Mouse (Mus musculus) regulatory T cell (primary cell): ENCODE measurements around the gene Megf11.
"Not testable (repeated sequence)": the region's sequence is repeated elsewhere in the genome, so short reads cannot be mapped to it uniquely, and the experiment has no call there.

Source experiments
- in situ Hi-C: fragments of 300-600 bp; cut with MboI, MseI; formaldehyde crosslinking; loops from one replicate; pipeline ENCODE4 v1.15.1; 2025; ENCODE audit warnings: high pct_unique_total_duplicates

Megf11 gene

GRCm38 (mm10) chr9:64466090-64466489, 80.7 kb downstream of the Megf11 start:
- in situ Hi-C loops, result no loop called here

GRCm38 (mm10) chr9:64466564-64466963, 81.1 kb downstream of the Megf11 start:
- in situ Hi-C loops, result no loop called here

- in situ Hi-C loops, result no loop called here
Measured at GRCm38 (mm10) chr9:64470806-64471205, 85.4 kb downstream of the Megf11 start.

GRCm38 (mm10) chr9:64471336-64471735, 85.9 kb downstream of the Megf11 start:
- in situ Hi-C loops, result no loop called here

GRCm38 (mm10) chr9:64472165-64472564, 86.7 kb downstream of the Megf11 start:
- in situ Hi-C loops, result no loop called here

- in situ Hi-C loops, result no loop called here
Measured at GRCm38 (mm10) chr9:64472743-64473142, 87.3 kb downstream of the Megf11 start.

- in situ Hi-C loops, result no loop called here
Measured at GRCm38 (mm10) chr9:64473170-64473569, 87.7 kb downstream of the Megf11 start.

GRCm38 (mm10) chr9:64473695-64474094, 88.3 kb downstream of the Megf11 start:
- in situ Hi-C loops, result no loop called here

- in situ Hi-C loops, result no loop called here
Measured at GRCm38 (mm10) chr9:64474142-64474541, 88.7 kb downstream of the Megf11 start.

- in situ Hi-C loops, result no loop called here
Measured at GRCm38 (mm10) chr9:64475942-64476341, 90.5 kb downstream of the Megf11 start.

- in situ Hi-C loops, result not testable (repeated sequence)
Measured at GRCm38 (mm10) chr9:64477397-64477796, 92.0 kb downstream of the Megf11 start.

- in situ Hi-C loops, result no loop called here
Measured at GRCm38 (mm10) chr9:64482126-64482525, 96.7 kb downstream of the Megf11 start.

GRCm38 (mm10) chr9:64487377-64487776, 102.0 kb downstream of the Megf11 start:
- in situ Hi-C loops, result no loop called here

- in situ Hi-C loops, result no loop called here
Measured at GRCm38 (mm10) chr9:64494647-64495046, 109.2 kb downstream of the Megf11 start.

GRCm38 (mm10) chr9:64498929-64499328, 113.5 kb downstream of the Megf11 start:
- in situ Hi-C loops, result no loop called here

GRCm38 (mm10) chr9:64501211-64501610, 115.8 kb downstream of the Megf11 start:
- in situ Hi-C loops, result no loop called here

- in situ Hi-C loops, result no loop called here
Measured at GRCm38 (mm10) chr9:64503996-64504395, 118.6 kb downstream of the Megf11 start.

GRCm38 (mm10) chr9:64504456-64504855, 119.0 kb downstream of the Megf11 start:
- in situ Hi-C loops, result no loop called here

GRCm38 (mm10) chr9:64504921-64505320, 119.5 kb downstream of the Megf11 start:
- in situ Hi-C loops, result no loop called here

GRCm38 (mm10) chr9:64506440-64507206, 121.2 kb downstream of the Megf11 start:
- in situ Hi-C loops, result no loop called here

- in situ Hi-C loops, result no loop called here
Measured at GRCm38 (mm10) chr9:64507207-64507517, 121.7 kb downstream of the Megf11 start.

GRCm38 (mm10) chr9:64507995-64508394, 122.6 kb downstream of the Megf11 start:
- in situ Hi-C loops, result no loop called here

GRCm38 (mm10) chr9:64514826-64515225, 129.4 kb downstream of the Megf11 start:
- in situ Hi-C loops, result no loop called here
